Mouse (Mus musculus) adrenal gland, postnatal 14 days (tissue): ENCODE data around the gene Synpo2. TPM values are rescaled to one million over a fixed set of nuclear protein-coding genes. Genes with fewer than 3 reads are reported as not detected.

Experiments
- DNase-seq: peaks from one replicate; pipeline ENCODE4 v3.0.0; 2021; ENCODE audit warnings: mixed read lengths
- total RNA-seq: library from RNA; stranded (reverse); gene quantifications from 2 replicates; pipeline ENCODE4 v1.2.3, GENCODE M21; 2021

Synpo2 gene
- total RNA-seq, 1 experiment from 2014 or later = 6.5 TPM

- DNase-seq = no peak
Measured at GRCm38 (mm10) chr3:123205065-123205464, 30.9 kb downstream of the Synpo2 start.

- DNase-seq = no peak
Measured at GRCm38 (mm10) chr3:123204658-123205057, 31.3 kb downstream of the Synpo2 start.

- DNase-seq = no peak
Measured at GRCm38 (mm10) chr3:123201798-123202197, 34.2 kb downstream of the Synpo2 start.

GRCm38 (mm10) chr3:123193740-123194139 is 42.2 kb downstream of the Synpo2 start:
- no peak for DNase-seq

GRCm38 (mm10) chr3:123191602-123192001 is 44.3 kb downstream of the Synpo2 start:
- DNase-seq = no peak

- DNase-seq = no peak
Measured at GRCm38 (mm10) chr3:123190329-123190728, 45.6 kb downstream of the Synpo2 start.

GRCm38 (mm10) chr3:123189826-123190225 is 46.1 kb downstream of the Synpo2 start:
- DNase-seq = no peak

- DNase-seq = no peak
Measured at GRCm38 (mm10) chr3:123188616-123189230, 47.2 kb downstream of the Synpo2 start.

- DNase-seq = no peak
Measured at GRCm38 (mm10) chr3:123187370-123188124, 48.4 kb downstream of the Synpo2 start.

- no peak for DNase-seq
Measured at GRCm38 (mm10) chr3:123185238-123185925, 50.6 kb downstream of the Synpo2 start.

GRCm38 (mm10) chr3:123184281-123184680 is 51.7 kb downstream of the Synpo2 start:
- DNase-seq = no peak

GRCm38 (mm10) chr3:123179508-123179907 is 56.4 kb downstream of the Synpo2 start:
- no peak for DNase-seq

GRCm38 (mm10) chr3:123179041-123179440 is 56.9 kb downstream of the Synpo2 start:
- no peak for DNase-seq

- DNase-seq = no peak
Measured at GRCm38 (mm10) chr3:123178420-123178819, 57.5 kb downstream of the Synpo2 start.

GRCm38 (mm10) chr3:123176366-123177334 is 59.3 kb downstream of the Synpo2 start:
- DNase-seq = no peak

GRCm38 (mm10) chr3:123175142-123175541 is 60.8 kb downstream of the Synpo2 start:
- DNase-seq = no peak

- DNase-seq = no peak
Measured at GRCm38 (mm10) chr3:123174379-123174697, 61.6 kb downstream of the Synpo2 start.

- DNase-seq = no peak
Measured at GRCm38 (mm10) chr3:123173553-123174378, 62.2 kb downstream of the Synpo2 start.

GRCm38 (mm10) chr3:123172151-123172550 is 63.8 kb downstream of the Synpo2 start:
- DNase-seq = no peak

GRCm38 (mm10) chr3:123169398-123169797 is 66.6 kb downstream of the Synpo2 start:
- no peak for DNase-seq

GRCm38 (mm10) chr3:123168815-123169214 is 67.1 kb downstream of the Synpo2 start:
- peak; percentile 80 for DNase-seq
